Mouse (Mus musculus): ENCODE measurements around the gene Zfp618. TPM values are rescaled to one million over a fixed set of nuclear protein-coding genes. Genes with fewer than 3 reads are reported as not detected.

Gene Zfp618
- polyA plus RNA-seq, 2 experiments = 24.9 to 32.0 TPM

GRCm38 (mm10) chr4:63035991-63036390 is 70.6 kb downstream of the Zfp618 start:
- DNase-seq (ENCODE audit: low spot score) (no peak), ATAC-seq (ENCODE audit: low FRiP score, low read depth) (no peak)
- no peak for TF ChIP-seq POLR2A (IDR thresholded peaks at IDR 0.05; ENCODE audit: borderline replicate concordance, extremely low read depth, insufficient read depth, insufficient read length)
- H3K4me1 ChIP-seq (ENCODE audit: control insufficient read depth, insufficient read depth, low read length) = peaks cover 50% of the 10 kb centered on the region
- WGBS = 89% methylated on average over 7 of the region's 7 CpGs
- H3K27me3 ChIP-seq (ENCODE audit: control insufficient read depth, insufficient read depth, low read length) = no peaks in the 10 kb centered on the region
- no peak overlapping the region for H3K9ac ChIP-seq (ENCODE audit: low read depth, low read length, severe bottlenecking)
- peaks cover 13% of the 10 kb centered on the region for H3K36me3 ChIP-seq (ENCODE audit: control insufficient read depth, insufficient read depth, low read length)
- H3K4me3 ChIP-seq (replicated peaks; ENCODE audit: low read length) = no peak overlapping the region
- H3K27ac ChIP-seq (replicated peaks; ENCODE audit: low read depth, low read length) = no peak overlapping the region
- no peak overlapping the region for H3K4me2 ChIP-seq (replicated peaks; ENCODE audit: low read depth, low read length, severe bottlenecking)
- no peaks in the 10 kb centered on the region for H3K9me3 ChIP-seq (ENCODE audit: control insufficient read depth, low read length)

- peaks cover 14% of the 10 kb centered on the region for H3K36me3 ChIP-seq (ENCODE audit: control insufficient read depth, insufficient read depth, low read length)
- H3K27me3 ChIP-seq (ENCODE audit: control insufficient read depth, insufficient read depth, low read length) = no peaks in the 10 kb centered on the region
- no peak overlapping the region for H3K9ac ChIP-seq (ENCODE audit: low read depth, low read length, severe bottlenecking)
- WGBS = 95% methylated on average over 5 of the region's 5 CpGs
- no peak overlapping the region for H3K4me2 ChIP-seq (replicated peaks; ENCODE audit: low read depth, low read length, severe bottlenecking)
- no peak overlapping the region for H3K4me3 ChIP-seq (replicated peaks; ENCODE audit: low read length)
- no peak for TF ChIP-seq POLR2A (IDR thresholded peaks at IDR 0.05; ENCODE audit: borderline replicate concordance, extremely low read depth, insufficient read depth, insufficient read length)
- H3K9me3 ChIP-seq (ENCODE audit: control insufficient read depth, low read length) = no peaks in the 10 kb centered on the region
- H3K27ac ChIP-seq (replicated peaks; ENCODE audit: low read depth, low read length) = no peak overlapping the region
- peaks cover 42% of the 10 kb centered on the region for H3K4me1 ChIP-seq (ENCODE audit: control insufficient read depth, insufficient read depth, low read length)
- no peak for DNase-seq (ENCODE audit: low spot score)
- no peak for ATAC-seq (ENCODE audit: low FRiP score, low read depth)
These were observed 71.4 kb downstream of the Zfp618 start for GRCm38 (mm10) chr4:63036790-63037189.

GRCm38 (mm10) chr4:63037555-63037954 is 72.2 kb downstream of the Zfp618 start:
- Histone ChIP-seq H3K9me3 (ENCODE audit: control insufficient read depth, low read length) (no peaks in the 10 kb centered on the region), H3K4me2 (replicated peaks; ENCODE audit: low read depth, low read length, severe bottlenecking) (no peak overlapping the region), H3K4me3 (replicated peaks; ENCODE audit: low read length) (no peak overlapping the region), H3K36me3 (ENCODE audit: control insufficient read depth, insufficient read depth, low read length) (peaks cover 14% of the 10 kb centered on the region), H3K9ac (ENCODE audit: low read depth, low read length, severe bottlenecking) (no peak overlapping the region), H3K27ac (replicated peaks; ENCODE audit: low read depth, low read length) (no peak overlapping the region), H3K27me3 (ENCODE audit: control insufficient read depth, insufficient read depth, low read length) (no peaks in the 10 kb centered on the region), H3K4me1 (ENCODE audit: control insufficient read depth, insufficient read depth, low read length) (peaks cover 35% of the 10 kb centered on the region)
- TF ChIP-seq POLR2A (IDR thresholded peaks at IDR 0.05; ENCODE audit: borderline replicate concordance, extremely low read depth, insufficient read depth, insufficient read length) = no peak
- ATAC-seq (ENCODE audit: low FRiP score, low read depth) = no peak
- 33% methylated on average over 4 of the region's 4 CpGs for WGBS
- DNase-seq (ENCODE audit: low spot score) = no peak

GRCm38 (mm10) chr4:63038265-63038664 is 72.9 kb downstream of the Zfp618 start:
- DNase-seq (ENCODE audit: low spot score) (no peak), ATAC-seq (ENCODE audit: low FRiP score, low read depth) (no peak)
- Histone ChIP-seq H3K9ac (ENCODE audit: low read depth, low read length, severe bottlenecking) (no peak overlapping the region), H3K9me3 (ENCODE audit: control insufficient read depth, low read length) (no peaks in the 10 kb centered on the region), H3K27me3 (ENCODE audit: control insufficient read depth, insufficient read depth, low read length) (no peaks in the 10 kb centered on the region), H3K4me2 (replicated peaks; ENCODE audit: low read depth, low read length, severe bottlenecking) (no peak overlapping the region), H3K36me3 (ENCODE audit: control insufficient read depth, insufficient read depth, low read length) (peaks cover 14% of the 10 kb centered on the region), H3K4me3 (replicated peaks; ENCODE audit: low read length) (no peak overlapping the region), H3K4me1 (ENCODE audit: control insufficient read depth, insufficient read depth, low read length) (peaks cover 29% of the 10 kb centered on the region), H3K27ac (replicated peaks; ENCODE audit: low read depth, low read length) (no peak overlapping the region)
- no peak for TF ChIP-seq POLR2A (IDR thresholded peaks at IDR 0.05; ENCODE audit: borderline replicate concordance, extremely low read depth, insufficient read depth, insufficient read length)
- WGBS = 91% methylated on average over 2 of the region's 2 CpGs

GRCm38 (mm10) chr4:63038937-63039336 is 73.6 kb downstream of the Zfp618 start:
- DNase-seq (ENCODE audit: low spot score) (no peak), ATAC-seq (ENCODE audit: low FRiP score, low read depth) (no peak)
- H3K4me3 ChIP-seq (replicated peaks; ENCODE audit: low read length) = no peak overlapping the region
- no peaks in the 10 kb centered on the region for H3K27me3 ChIP-seq (ENCODE audit: control insufficient read depth, insufficient read depth, low read length)
- no peak overlapping the region for H3K9ac ChIP-seq (ENCODE audit: low read depth, low read length, severe bottlenecking)
- H3K36me3 ChIP-seq (ENCODE audit: control insufficient read depth, insufficient read depth, low read length) = peaks cover 14% of the 10 kb centered on the region
- no peaks in the 10 kb centered on the region for H3K9me3 ChIP-seq (ENCODE audit: control insufficient read depth, low read length)
- H3K27ac ChIP-seq (replicated peaks; ENCODE audit: low read depth, low read length) = no peak overlapping the region
- H3K4me1 ChIP-seq (ENCODE audit: control insufficient read depth, insufficient read depth, low read length) = peaks cover 24% of the 10 kb centered on the region
- 83% methylated on average over 10 of the region's 10 CpGs for WGBS
- H3K4me2 ChIP-seq (replicated peaks; ENCODE audit: low read depth, low read length, severe bottlenecking) = no peak overlapping the region
- no peak for TF ChIP-seq POLR2A (IDR thresholded peaks at IDR 0.05; ENCODE audit: borderline replicate concordance, extremely low read depth, insufficient read depth, insufficient read length)

GRCm38 (mm10) chr4:63048606-63049005 is 83.2 kb downstream of the Zfp618 start:
- no peak for DNase-seq (ENCODE audit: low spot score)
- 84% methylated on average over 3 of the region's 3 CpGs for WGBS
- no peaks in the 10 kb centered on the region for H3K36me3 ChIP-seq (ENCODE audit: control insufficient read depth, insufficient read depth, low read length)
- no peak overlapping the region for H3K9ac ChIP-seq (ENCODE audit: low read depth, low read length, severe bottlenecking)
- H3K27me3 ChIP-seq (ENCODE audit: control insufficient read depth, insufficient read depth, low read length) = no peaks in the 10 kb centered on the region
- H3K4me1 ChIP-seq (ENCODE audit: control insufficient read depth, insufficient read depth, low read length) = peaks cover 42% of the 10 kb centered on the region
- no peak overlapping the region for H3K27ac ChIP-seq (replicated peaks; ENCODE audit: low read depth, low read length)
- no peak overlapping the region for H3K4me3 ChIP-seq (replicated peaks; ENCODE audit: low read length)
- no peak for ATAC-seq (ENCODE audit: low FRiP score, low read depth)
- H3K4me2 ChIP-seq (replicated peaks; ENCODE audit: low read depth, low read length, severe bottlenecking) = no peak overlapping the region
- TF ChIP-seq POLR2A (IDR thresholded peaks at IDR 0.05; ENCODE audit: borderline replicate concordance, extremely low read depth, insufficient read depth, insufficient read length) = no peak
- no peaks in the 10 kb centered on the region for H3K9me3 ChIP-seq (ENCODE audit: control insufficient read depth, low read length)
